Mouse (Mus musculus): ENCODE measurements around the gene Aars2. TPM values are rescaled to one million over a fixed set of nuclear protein-coding genes. Genes with fewer than 3 reads are reported as not detected.
A peak's percentile ranks its signal among the peaks of the same experiment; 100 is the strongest.

Aars2 gene
- polyA plus RNA-seq, 1 experiment from 2014 or later = 19.4 TPM

- no peaks in the 10 kb centered on the region for H3K36me3 ChIP-seq (ENCODE audit: control insufficient read depth, insufficient read depth, low read length)
- H3K27me3 ChIP-seq (replicated peaks; ENCODE audit: control insufficient read depth, insufficient read depth, low read length) = peaks cover 11% of the 10 kb centered on the region
- WGBS = 68% methylated on average over 6 of the region's 6 CpGs
- ATAC-seq (replicated peaks; ENCODE audit: low FRiP score) (no peak), DNase-seq (ENCODE audit: low spot score) (no peak)
- no peak overlapping the region for H3K4me3 ChIP-seq (ENCODE audit: low read depth, low read length)
- H3K27ac ChIP-seq (ENCODE audit: low read depth, low read length) = no peak overlapping the region
- H3K9me3 ChIP-seq (ENCODE audit: control insufficient read depth, low read length) = no peaks in the 10 kb centered on the region
- H3K9ac ChIP-seq (ENCODE audit: low read depth, low read length) = no peak overlapping the region
- H3K4me2 ChIP-seq = no peak overlapping the region
- H3K4me1 ChIP-seq (replicated peaks; ENCODE audit: control insufficient read depth, insufficient read depth, low read length) = peaks cover 4% of the 10 kb centered on the region; the same call in 1 of the 2 replicates
Observed at GRCm38 (mm10) chr17:45473667-45474066, 33.0 kb upstream of the Aars2 start.

DNA sequence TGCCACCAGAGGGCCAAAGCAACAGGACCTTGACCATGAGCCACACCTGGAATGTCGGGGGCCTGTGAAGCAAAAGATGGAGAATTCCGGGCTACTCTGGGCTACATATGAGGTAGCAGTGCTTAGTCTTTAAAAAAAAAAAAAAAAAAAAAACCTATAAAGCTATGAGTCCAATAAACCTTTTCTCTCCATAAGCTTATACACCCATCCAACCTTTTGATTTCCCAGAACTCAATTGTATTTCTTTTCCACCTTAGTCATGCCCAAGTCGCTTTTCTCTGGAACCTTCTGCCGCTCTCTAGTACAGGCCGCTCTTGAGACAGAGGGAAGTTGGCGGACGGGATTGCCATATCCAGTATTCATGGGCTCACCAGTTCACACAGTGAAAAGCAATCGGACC lies 32.5 kb upstream of the Aars2 start:
- H3K9me3 ChIP-seq (ENCODE audit: control insufficient read depth, low read length) = no peaks in the 10 kb centered on the region
- H3K4me1 ChIP-seq (replicated peaks; ENCODE audit: control insufficient read depth, insufficient read depth, low read length) = peaks cover 4% of the 10 kb centered on the region; the same call in 1 of the 2 replicates
- H3K4me2 ChIP-seq = peak overlapping the region; percentile 69
- peaks cover 11% of the 10 kb centered on the region for H3K27me3 ChIP-seq (replicated peaks; ENCODE audit: control insufficient read depth, insufficient read depth, low read length)
- 62% methylated on average over 8 of the region's 8 CpGs for WGBS
- H3K4me3 ChIP-seq (ENCODE audit: low read depth, low read length) = peak overlapping the region; percentile 42; the same call in 1 of the 2 replicates
- no peak overlapping the region for H3K27ac ChIP-seq (ENCODE audit: low read depth, low read length)
- DNase-seq (ENCODE audit: low spot score) (no peak), ATAC-seq (replicated peaks; ENCODE audit: low FRiP score) (no peak)
- no peaks in the 10 kb centered on the region for H3K36me3 ChIP-seq (ENCODE audit: control insufficient read depth, insufficient read depth, low read length)
- H3K9ac ChIP-seq (ENCODE audit: low read depth, low read length) = no peak overlapping the region

- peaks cover 11% of the 10 kb centered on the region for H3K27me3 ChIP-seq (replicated peaks; ENCODE audit: control insufficient read depth, insufficient read depth, low read length)
- ATAC-seq (replicated peaks; ENCODE audit: low FRiP score) (no peak; the same call in 1 of the 2 replicates), DNase-seq (ENCODE audit: low spot score) (peak; percentile 56)
- no peaks in the 10 kb centered on the region for H3K36me3 ChIP-seq (ENCODE audit: control insufficient read depth, insufficient read depth, low read length)
- 8% methylated on average over 30 of the region's 30 CpGs for WGBS
- peaks cover 4% of the 10 kb centered on the region; the same call in 1 of the 2 replicates for H3K4me1 ChIP-seq (replicated peaks; ENCODE audit: control insufficient read depth, insufficient read depth, low read length)
- H3K4me3 ChIP-seq (ENCODE audit: low read depth, low read length) = peak within 1 kb of the TSS; percentile 42
- no peak within 1 kb of the TSS for H3K9ac ChIP-seq (ENCODE audit: low read depth, low read length)
- H3K9me3 ChIP-seq (ENCODE audit: control insufficient read depth, low read length) = no peaks in the 10 kb centered on the region
- peak within 1 kb of the TSS; percentile 69 for H3K4me2 ChIP-seq
- H3K27ac ChIP-seq (ENCODE audit: low read depth, low read length) = no peak within 1 kb of the TSS
Observed at GRCm38 (mm10) chr17:45474669-45475465, 31.8 kb upstream of the Aars2 start, which contains the start of gene Spats1. Gene Spats1 (minus strand): TSS chr17:45475415.

GRCm38 (mm10) chr17:45478234-45478825 lies 28.3 kb upstream of the Aars2 start:
- Histone ChIP-seq H3K36me3 (ENCODE audit: control insufficient read depth, insufficient read depth, low read length) (no peaks in the 10 kb centered on the region), H3K4me2 (peak overlapping the region; percentile 44), H3K9me3 (ENCODE audit: control insufficient read depth, low read length) (no peaks in the 10 kb centered on the region), H3K4me3 (ENCODE audit: low read depth, low read length) (no peak overlapping the region), H3K27ac (ENCODE audit: low read depth, low read length) (no peak overlapping the region), H3K4me1 (replicated peaks; ENCODE audit: control insufficient read depth, insufficient read depth, low read length) (peaks cover 4% of the 10 kb centered on the region; the same call in 1 of the 2 replicates), H3K27me3 (replicated peaks; ENCODE audit: control insufficient read depth, insufficient read depth, low read length) (peaks cover 11% of the 10 kb centered on the region), H3K9ac (ENCODE audit: low read depth, low read length) (no peak overlapping the region)
- ATAC-seq (replicated peaks; ENCODE audit: low FRiP score) = 0 out of 2 replicates have a peak, but pooled peaks have one; percentile 26
- peak; percentile 79 for DNase-seq (ENCODE audit: low spot score)
- WGBS = 8% methylated on average over 12 of the region's 12 CpGs

DNA sequence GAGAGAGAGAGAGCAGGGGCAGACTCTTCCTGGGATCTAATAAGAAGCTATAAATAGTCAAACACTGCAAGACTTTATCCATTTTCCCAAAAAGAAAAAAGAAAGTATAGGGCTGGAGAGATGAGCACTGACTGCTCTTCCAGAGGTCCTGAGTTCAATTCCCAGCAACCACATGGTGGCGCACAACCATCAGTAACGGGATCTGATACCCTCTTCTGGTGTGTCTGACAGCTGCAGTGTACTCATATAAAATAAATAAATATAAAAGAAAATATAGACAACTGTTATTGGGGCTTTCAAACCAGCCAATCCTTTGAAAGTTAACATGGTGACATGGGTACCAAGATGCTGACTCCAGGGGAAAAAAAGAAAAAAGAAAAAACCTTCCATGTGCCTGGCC lies 26.2 kb upstream of the Aars2 start:
- ATAC-seq (replicated peaks; ENCODE audit: low FRiP score) = no peak
- H3K9me3 ChIP-seq (ENCODE audit: control insufficient read depth, low read length) = no peaks in the 10 kb centered on the region

GRCm38 (mm10) chr17:45485581-45485980 lies 21.1 kb upstream of the Aars2 start:
- 80% methylated on average over 7 of the region's 7 CpGs for WGBS
- no peak overlapping the region for H3K4me2 ChIP-seq

More for the DNA sequence above, 26.2 kb upstream of the Aars2 start:
- Histone ChIP-seq H3K36me3 (ENCODE audit: control insufficient read depth, insufficient read depth, low read length) (no peaks in the 10 kb centered on the region), H3K4me2 (no peak overlapping the region), H3K27ac (ENCODE audit: low read depth, low read length) (no peak overlapping the region), H3K9ac (ENCODE audit: low read depth, low read length) (no peak overlapping the region), H3K4me3 (ENCODE audit: low read depth, low read length) (no peak overlapping the region), H3K4me1 (replicated peaks; ENCODE audit: control insufficient read depth, insufficient read depth, low read length) (no peaks in the 10 kb centered on the region), H3K27me3 (replicated peaks; ENCODE audit: control insufficient read depth, insufficient read depth, low read length) (no peaks in the 10 kb centered on the region; the same call in none of the 2 replicates)
- WGBS = 20% methylated on average over 2 of the region's 2 CpGs
- no peak for DNase-seq (ENCODE audit: low spot score)

DNA sequence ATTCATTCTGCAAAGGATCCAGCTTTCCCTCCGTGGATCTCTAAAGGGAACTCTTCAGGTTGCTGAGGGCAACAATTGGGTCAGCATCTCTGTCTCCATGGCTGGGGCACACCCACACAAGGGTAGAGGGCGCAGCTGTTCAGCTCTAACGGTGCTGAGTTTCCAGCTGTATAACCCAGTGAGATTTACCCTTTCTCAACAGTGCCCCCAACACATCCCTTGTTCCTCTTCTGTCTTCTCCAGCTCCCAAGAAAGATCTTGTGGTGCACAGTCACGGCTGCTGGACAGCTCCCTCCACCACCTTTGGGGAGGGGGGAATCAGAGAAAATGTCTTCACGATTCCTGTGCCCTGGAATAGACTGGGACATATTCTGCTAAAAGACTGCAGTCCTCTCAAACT lies 19.4 kb upstream of the Aars2 start:
- no peaks in the 10 kb centered on the region for H3K36me3 ChIP-seq (ENCODE audit: control insufficient read depth, insufficient read depth, low read length)
- no peaks in the 10 kb centered on the region for H3K4me1 ChIP-seq (replicated peaks; ENCODE audit: control insufficient read depth, insufficient read depth, low read length)
- H3K27ac ChIP-seq (ENCODE audit: low read depth, low read length) = no peak overlapping the region
- H3K9ac ChIP-seq (ENCODE audit: low read depth, low read length) = no peak overlapping the region
- H3K27me3 ChIP-seq (replicated peaks; ENCODE audit: control insufficient read depth, insufficient read depth, low read length) = peaks cover 7% of the 10 kb centered on the region
- no peaks in the 10 kb centered on the region for H3K9me3 ChIP-seq (ENCODE audit: control insufficient read depth, low read length)
- no peak for DNase-seq (ENCODE audit: low spot score)
- no peak overlapping the region for H3K4me2 ChIP-seq
- ATAC-seq (replicated peaks; ENCODE audit: low FRiP score) = no peak
- 12% methylated on average over 5 of the region's 5 CpGs for WGBS
- H3K4me3 ChIP-seq (ENCODE audit: low read depth, low read length) = no peak overlapping the region

More at GRCm38 (mm10) chr17:45485581-45485980, 21.1 kb upstream of the Aars2 start:
- ATAC-seq (replicated peaks; ENCODE audit: low FRiP score) = no peak
- no peak overlapping the region for H3K27ac ChIP-seq (ENCODE audit: low read depth, low read length)
- no peak for DNase-seq (ENCODE audit: low spot score)
- peaks cover 7% of the 10 kb centered on the region for H3K27me3 ChIP-seq (replicated peaks; ENCODE audit: control insufficient read depth, insufficient read depth, low read length)
- no peaks in the 10 kb centered on the region for H3K9me3 ChIP-seq (ENCODE audit: control insufficient read depth, low read length)
- no peak overlapping the region for H3K9ac ChIP-seq (ENCODE audit: low read depth, low read length)
- H3K36me3 ChIP-seq (ENCODE audit: control insufficient read depth, insufficient read depth, low read length) = no peaks in the 10 kb centered on the region
- H3K4me1 ChIP-seq (replicated peaks; ENCODE audit: control insufficient read depth, insufficient read depth, low read length) = no peaks in the 10 kb centered on the region
- no peak overlapping the region for H3K4me3 ChIP-seq (ENCODE audit: low read depth, low read length)

- no peak overlapping the region for H3K27ac ChIP-seq (ENCODE audit: low read depth, low read length)
- DNase-seq (ENCODE audit: low spot score) (no peak), ATAC-seq (replicated peaks; ENCODE audit: low FRiP score) (no peak)
- no peak overlapping the region for H3K9ac ChIP-seq (ENCODE audit: low read depth, low read length)
- peaks cover 7% of the 10 kb centered on the region for H3K27me3 ChIP-seq (replicated peaks; ENCODE audit: control insufficient read depth, insufficient read depth, low read length)
- no peaks in the 10 kb centered on the region for H3K36me3 ChIP-seq (ENCODE audit: control insufficient read depth, insufficient read depth, low read length)
- H3K4me3 ChIP-seq (ENCODE audit: low read depth, low read length) = no peak overlapping the region
- H3K4me2 ChIP-seq = no peak overlapping the region
- no peaks in the 10 kb centered on the region for H3K9me3 ChIP-seq (ENCODE audit: control insufficient read depth, low read length)
- no peaks in the 10 kb centered on the region for H3K4me1 ChIP-seq (replicated peaks; ENCODE audit: control insufficient read depth, insufficient read depth, low read length)
- 78% methylated on average over 23 of the region's 23 CpGs for WGBS
Observed at GRCm38 (mm10) chr17:45488321-45489254, 18.1 kb upstream of the Aars2 start.
